Mouse (Mus musculus) bone marrow macrophage, adult 2 months (primary cell): Measurements from ENCODE around the gene Glb1.
"Not testable (repeated sequence)": the region's sequence is repeated elsewhere in the genome, so short reads cannot be mapped to it uniquely, and the experiment has no call there.

ENCODE experiments used
- CTCF ChIP-seq: IDR thresholded peaks from 2 replicates; pipeline ENCODE4 v1.5.1; 2012; ENCODE audit warnings: low read depth, mild to moderate bottlenecking, low read length, moderate library complexity
- POLR2A ChIP-seq: IDR thresholded peaks from 2 replicates; pipeline ENCODE4 v1.6.1; 2012; ENCODE audit warnings: mild to moderate bottlenecking, low read depth, low read length, borderline replicate concordance

DNA sequence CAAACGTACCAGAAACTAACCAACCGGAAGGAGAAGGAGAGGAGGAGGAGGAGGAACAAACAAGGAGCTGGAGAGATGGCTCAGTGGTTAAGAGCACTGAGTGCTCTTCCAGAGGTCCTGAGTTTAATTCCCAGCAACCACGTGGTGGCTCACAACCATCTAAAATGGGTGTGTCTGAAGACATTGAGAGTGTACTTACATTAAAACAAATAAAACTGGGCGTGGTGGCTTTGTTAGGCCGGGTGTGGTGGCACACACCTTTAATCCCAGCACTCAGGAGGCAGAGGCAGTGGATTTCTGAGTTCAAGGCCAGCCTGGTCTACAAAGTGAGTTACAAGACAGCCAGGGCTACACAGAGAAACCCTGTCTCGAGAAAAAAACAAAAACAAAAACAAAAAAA lies 6.7 kb upstream of the Glb1 start:
- TF ChIP-seq CTCF, POLR2A: not testable (repeated sequence)
